Mouse (Mus musculus) frontal cortex, postnatal 10 days (tissue): ENCODE data around the gene Gm49358.

Experiments used
- DNase-seq, 2 experiments: peaks; one replicate each; pipeline ENCODE4 v3.0.0; 2022; ENCODE audit warnings: low spot score in 2 of 2, mixed read lengths in 1 of 2

Gene Gm49358

DNA sequence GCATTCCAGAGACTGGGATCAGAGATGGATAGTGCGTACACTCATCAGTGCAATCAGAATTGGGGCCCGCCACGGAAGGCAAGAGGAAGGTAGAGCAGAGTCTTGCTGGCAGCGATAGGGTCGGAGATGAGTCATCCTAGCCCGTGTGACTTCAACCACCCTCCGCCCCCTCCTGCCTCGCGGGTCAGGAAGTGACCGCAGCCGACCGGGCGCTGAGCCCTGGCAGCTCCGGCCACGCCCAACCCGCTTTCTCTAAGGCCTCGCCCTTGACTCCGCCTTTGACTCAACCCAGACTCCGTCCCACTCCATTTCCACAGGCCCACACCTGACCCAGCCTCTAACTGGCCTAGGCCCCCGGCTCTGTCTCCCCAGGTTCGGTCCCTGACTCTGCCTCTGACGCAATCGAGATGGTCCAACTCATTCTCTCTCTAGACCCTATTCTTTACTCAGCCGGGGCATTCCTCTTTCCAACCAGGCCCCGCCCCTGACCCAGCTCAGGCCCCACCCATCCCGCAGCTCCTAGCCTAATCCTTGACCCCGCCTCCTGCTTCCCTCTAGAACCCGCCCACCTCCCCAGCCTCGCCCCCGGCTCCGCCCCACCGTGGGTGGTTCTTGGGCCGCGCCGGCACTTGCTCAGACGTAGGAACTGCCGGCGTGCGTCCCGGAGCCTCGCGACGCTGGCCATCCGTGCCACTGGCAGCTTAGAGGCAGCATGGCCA, 14.8 kb downstream of the Gm49358 start, which contains the start of gene Nt5dc3:
Gene Nt5dc3 (plus strand): TSS at position 608 of the 719 bp plus-strand sequence.
- peak; percentile 88 to 90 for DNase-seq

GRCm38 (mm10) chr10:86779117-86779755, 15.5 kb downstream of the Gm49358 start:
- DNase-seq: peak in 1 of 2 experiments; percentile 31

GRCm38 (mm10) chr10:86779816-86780500, 16.2 kb downstream of the Gm49358 start:
- DNase-seq: no peak

GRCm38 (mm10) chr10:86781641-86782040, 17.9 kb downstream of the Gm49358 start:
- no peak for DNase-seq

- DNase-seq: no peak
These were observed 18.9 kb downstream of the Gm49358 start for GRCm38 (mm10) chr10:86782656-86783055.

GRCm38 (mm10) chr10:86783561-86783960, 19.8 kb downstream of the Gm49358 start:
- DNase-seq: no peak

DNA sequence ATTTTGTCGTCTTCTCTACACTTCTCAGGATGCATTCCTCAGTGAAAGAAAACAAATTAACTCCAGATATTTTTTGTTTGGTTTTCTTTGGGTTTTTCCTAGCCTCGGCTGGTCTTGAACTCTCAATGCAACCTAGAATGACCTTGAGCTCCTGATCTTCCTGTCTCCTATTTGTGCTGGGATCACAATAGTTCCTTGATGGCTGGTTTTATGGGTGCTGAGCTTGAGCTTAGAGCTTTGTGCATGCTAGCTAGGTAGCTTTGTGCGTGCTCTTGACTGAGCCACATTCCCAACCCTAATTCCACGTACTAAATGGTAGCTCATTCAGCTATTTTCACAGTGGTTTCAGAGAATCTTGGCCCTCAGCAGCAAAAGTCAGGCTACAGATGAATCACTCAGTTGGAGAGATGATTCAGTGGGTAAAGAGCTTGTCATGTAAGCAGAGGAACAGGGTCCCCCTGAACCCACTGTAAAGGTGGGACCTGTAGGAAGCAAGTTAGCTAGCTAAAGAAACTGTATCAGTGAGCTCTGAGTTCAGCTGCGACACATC, 20.4 kb downstream of the Gm49358 start:
- DNase-seq: no peak

DNA sequence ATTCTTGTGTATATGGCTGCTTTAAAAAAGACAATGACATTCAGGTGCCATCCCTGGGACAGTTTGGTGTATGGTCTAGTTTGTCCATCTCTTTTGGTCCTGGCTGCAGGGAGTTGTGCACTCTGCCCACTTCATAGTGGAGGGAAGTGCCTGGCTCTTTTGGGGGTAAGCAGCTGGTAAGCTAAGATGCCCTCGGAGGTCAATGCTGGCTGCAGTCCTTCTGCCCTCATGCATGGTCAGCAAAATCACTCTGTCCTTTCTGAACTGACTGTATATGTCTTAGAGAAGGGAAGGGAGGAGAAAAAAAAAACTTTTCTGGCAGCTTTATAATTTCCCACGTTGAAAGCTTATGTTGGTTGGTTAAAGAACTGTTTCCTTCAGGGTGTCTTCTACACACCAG, 21.6 kb downstream of the Gm49358 start:
- no peak for DNase-seq

DNA sequence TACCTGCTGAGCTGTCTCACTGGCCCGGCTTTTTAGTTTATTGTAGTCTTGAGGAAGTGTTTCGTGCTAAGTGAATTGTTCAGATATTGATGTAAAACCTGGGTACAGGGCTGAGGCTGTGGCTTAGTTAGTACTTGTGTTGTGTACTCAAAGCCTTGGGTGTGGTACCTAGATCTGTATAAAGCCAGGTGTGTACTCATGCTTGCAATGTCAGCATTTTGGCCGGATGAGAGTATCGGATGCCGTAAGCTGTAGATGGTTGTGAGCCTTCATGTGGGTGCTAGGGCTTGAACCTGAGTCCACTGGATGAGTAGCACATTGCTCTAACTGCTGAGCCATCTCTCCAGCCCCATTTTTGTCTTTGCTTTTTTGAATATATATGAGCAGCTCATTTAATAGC, 22.3 kb downstream of the Gm49358 start:
- DNase-seq: no peak

GRCm38 (mm10) chr10:86788193-86788592, 24.4 kb downstream of the Gm49358 start:
- DNase-seq: no peak

DNA sequence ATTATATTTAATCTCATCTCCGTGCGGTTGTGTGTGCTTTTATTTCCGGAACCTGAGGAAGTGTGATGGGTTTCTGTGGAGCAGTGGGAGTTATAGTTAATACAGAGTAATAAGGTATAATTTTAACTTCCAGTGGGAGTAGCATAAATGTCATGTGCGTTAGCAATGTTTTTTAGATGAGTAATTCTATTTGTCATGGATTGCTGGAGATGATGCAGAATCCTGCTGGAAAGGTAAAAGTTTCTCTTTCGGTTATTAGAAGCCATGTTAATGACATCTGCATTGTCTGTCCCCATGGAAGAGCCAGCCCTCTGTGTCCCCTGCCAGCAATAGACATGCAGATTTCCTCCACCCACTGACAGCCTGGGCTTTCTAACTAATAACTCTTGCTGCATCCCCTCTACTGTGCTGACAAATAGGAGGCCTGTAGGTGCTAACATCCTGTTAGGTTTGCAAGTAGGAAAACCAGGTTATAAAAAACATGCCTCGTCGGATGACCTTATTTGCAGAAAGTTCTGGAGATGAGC, 25.4 kb downstream of the Gm49358 start:
- DNase-seq: no peak

DNA sequence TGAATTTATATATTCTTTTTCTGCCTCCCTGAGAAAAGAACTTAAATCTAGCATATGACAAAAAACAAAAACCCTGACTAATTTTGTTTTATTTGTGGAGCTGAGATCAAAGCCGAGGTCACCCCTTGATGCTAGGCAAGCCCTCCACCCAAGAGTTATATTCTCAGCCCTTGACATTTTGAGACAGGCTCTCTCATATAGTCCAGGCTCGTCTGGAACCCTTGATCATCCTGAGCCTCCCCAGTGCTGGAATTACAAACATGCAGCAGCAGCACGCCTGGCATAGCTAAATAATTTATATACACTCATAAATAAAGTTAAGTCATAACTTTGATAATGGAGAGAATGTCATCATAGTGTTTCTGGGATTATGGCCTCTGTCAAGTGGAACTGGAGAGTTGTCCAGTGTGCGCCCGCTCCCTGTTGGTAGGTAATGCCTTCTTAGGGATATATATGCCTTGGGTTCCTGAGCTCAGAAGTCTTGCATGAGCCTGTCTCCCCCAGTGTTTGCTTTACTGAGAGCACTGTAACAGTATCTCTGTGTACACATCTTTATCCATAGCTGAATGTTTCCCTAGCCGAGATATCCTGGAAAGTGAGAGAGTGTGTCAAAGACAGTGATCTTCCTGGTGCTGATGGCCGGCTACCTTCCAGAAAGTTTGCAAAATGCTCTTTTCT, 27.9 kb downstream of the Gm49358 start:
- DNase-seq: no peak

- DNase-seq: no peak
These were observed 29.8 kb downstream of the Gm49358 start for GRCm38 (mm10) chr10:86793509-86793951.

- no peak for DNase-seq
These were observed 30.4 kb downstream of the Gm49358 start for GRCm38 (mm10) chr10:86794196-86794595.

GRCm38 (mm10) chr10:86794794-86795535, 31.2 kb downstream of the Gm49358 start:
- DNase-seq: no peak

DNA sequence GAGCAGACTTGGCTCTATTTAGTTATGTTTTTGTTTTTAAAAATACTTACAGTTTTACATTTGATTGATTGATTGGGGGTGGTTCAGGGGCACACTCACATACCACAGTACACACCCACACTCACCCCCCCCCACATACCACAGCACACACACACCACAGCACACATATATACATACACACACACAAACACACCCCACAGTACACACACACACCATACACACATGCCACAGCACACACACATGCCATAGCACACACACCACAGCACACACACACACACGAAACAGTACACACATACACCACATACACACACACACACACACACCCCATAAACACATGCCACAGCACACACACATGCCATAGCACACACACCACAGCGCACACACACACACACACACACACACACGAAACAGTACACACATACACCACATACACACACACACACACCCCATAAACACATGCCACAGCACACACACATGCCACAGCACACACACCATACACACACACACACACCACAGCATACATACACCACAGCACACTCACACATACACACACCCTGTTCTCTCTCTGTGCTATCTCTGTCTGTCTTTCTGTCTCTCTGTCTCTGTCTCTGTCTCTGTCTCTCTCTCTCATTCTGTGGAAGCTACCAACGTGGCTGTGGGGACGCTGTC, 32.4 kb downstream of the Gm49358 start:
- no peak for DNase-seq

GRCm38 (mm10) chr10:86807362-86807761, 43.6 kb downstream of the Gm49358 start:
- DNase-seq: no peak

- DNase-seq: no peak
These were observed 44.4 kb downstream of the Gm49358 start for GRCm38 (mm10) chr10:86808013-86808758.

DNA sequence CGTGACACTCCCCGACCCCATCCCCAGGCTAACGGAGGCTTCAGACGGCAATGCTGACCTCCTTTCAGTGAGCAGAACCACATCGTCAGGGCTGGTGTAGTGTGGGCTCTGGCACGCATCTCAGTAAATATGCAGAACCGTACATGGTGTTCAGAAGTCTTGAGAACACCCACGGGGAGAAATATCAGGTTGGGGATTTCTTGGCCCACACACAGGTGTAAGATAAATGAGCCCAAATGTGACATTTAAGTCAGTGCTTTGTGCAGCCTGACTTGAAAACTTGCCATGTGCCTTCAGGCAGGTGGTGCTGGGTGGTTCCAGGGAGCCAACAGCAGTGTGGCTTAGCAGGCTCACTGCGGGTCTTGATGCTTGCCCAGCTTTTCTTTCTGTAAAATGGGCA, 46.2 kb downstream of the Gm49358 start:
- no peak for DNase-seq

DNA sequence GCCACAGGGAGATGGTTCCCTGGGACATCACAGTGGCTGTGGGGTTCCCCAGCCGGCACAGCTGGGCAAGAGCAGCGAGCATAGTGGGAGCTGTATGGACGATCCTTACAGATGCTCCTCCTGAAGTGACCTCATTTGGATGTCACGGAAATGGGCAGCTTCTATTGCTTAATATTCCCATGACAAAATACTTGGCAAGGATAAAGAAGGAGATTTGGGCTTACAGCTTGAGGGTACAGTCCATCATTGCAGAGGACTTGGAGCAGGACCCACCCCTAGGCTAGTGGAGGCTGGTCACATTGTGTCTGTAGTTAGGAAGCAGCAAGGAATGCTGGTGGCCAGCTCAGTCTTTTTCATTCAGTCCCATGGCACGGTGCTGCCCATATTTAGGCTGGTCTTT, 46.8 kb downstream of the Gm49358 start:
- DNase-seq: no peak
